Mouse (Mus musculus): ENCODE results near the gene Syn3. TPM values are rescaled to one million over a fixed set of nuclear protein-coding genes. Genes with fewer than 3 reads are reported as not detected.

Syn3 gene
- total RNA-seq, 2 experiments from 2014 or later, result 28.1 to 34.6 TPM

DNA sequence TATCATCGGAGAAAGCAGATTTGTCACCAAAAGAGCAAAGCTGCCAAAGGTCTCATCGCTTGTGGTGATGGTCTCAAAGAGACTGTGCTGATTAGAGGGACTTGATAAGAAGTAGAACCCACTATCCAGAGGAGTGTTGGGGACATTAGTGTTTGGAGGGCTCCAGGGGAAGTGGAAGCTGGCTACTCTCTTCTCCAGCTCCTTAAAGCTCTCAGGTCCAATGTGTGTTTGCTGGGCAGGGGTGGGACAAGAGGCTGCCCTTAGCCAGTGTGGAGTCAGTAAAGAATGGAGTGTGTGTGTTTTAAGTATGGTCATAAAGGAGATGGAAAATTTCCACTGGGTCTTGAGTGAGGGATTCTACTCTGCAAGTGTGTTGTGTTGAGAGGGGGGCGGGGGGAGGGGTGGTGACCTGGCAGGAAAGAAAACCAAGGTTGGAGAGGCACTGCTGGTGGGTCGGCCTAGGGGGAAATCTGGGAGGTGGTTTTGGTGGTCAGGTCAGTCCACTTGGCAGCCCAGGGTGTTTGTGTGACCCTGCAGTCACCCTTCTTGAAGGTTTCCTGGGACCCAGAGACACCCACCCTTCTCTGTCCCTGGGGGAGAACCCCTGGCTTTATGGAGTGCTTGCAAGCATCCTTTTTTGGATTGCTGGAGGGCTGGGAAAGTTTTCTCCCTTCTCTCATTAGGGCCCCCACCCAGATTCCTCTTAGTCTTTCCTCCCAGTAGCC is 196.9 kb downstream of the Syn3 start:
- intact Hi-C loops (cut with DNase I), result loop anchor here (5.0 kb wide), 1 partner anchor 41 kb away; no protein-coding TSS in a partner anchor
- DNase-seq (ENCODE audit: low spot score in 2 of 2), result no peak

DNA sequence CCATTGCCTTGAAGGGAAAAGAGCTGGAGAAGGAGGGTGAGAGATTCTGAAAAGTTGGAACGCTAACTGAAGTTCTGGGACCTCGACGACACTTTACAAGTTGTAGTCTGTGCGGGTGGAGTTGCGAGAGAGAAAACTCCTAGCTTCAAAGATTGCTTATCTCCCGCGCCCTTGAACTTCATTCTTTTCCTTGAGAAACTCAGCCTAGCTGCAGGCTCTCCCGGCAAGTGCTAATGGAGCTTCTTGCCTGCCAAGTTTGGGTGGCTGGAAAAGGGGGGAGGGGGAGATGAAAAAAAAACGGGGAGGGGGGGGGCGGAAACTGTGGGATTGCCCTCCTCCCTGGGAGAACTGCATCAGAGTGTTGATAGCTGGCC is 197.6 kb downstream of the Syn3 start:
- DNase-seq (ENCODE audit: low spot score in 2 of 2), result no peak
- intact Hi-C loops (cut with DNase I), result loop anchor here (5.0 kb wide), 1 partner anchor 41 kb away; no protein-coding TSS in a partner anchor

DNA sequence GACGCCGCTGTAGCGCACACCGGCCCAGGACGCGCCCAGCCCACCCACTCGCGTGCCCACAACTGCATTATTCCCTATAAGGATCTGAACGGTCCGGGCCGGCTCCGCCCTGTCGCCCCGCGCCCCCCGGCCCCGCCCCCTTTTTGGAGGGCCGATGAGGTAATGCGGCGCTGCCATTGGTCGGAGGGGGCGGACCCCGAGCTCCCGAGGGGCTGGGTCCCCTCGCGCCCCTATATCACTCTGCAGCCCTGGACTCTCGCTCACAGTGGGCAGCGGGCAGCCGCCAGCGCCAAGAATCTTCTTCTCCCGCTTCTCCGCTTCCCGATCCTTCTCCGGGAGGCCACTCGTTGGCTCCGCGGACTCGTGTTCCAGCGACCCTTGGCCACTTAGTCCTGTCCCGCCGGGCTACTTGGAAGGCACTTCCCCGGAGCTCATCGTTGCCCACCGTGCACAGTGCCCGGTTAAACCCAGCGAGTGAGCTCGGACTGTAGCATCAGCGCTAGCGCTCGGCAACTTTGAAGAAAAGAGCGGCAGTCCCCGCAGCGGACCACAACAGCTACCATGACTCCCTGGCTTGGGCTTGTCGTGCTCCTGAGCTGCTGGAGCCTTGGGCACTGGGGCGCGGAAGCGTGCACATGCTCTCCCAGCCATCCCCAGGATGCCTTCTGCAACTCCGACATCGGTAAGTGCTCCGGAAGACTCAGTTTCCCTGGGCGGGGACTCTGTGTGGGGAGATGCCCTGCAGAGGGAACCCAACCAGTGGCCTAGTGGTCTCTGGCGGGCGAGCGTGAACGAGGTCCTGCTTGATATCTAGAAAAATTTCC is 198.2 kb downstream of the Syn3 start, which contains the start of gene Timp3:
Gene Timp3, plus strand, starts transcription at position 80 of the 824 bp plus-strand sequence.
- peak; percentile 41 to 52 for DNase-seq (ENCODE audit: low spot score in 2 of 2)
- intact Hi-C loops (cut with DNase I), result loop anchor here (1.0 to 5.0 kb wide), 2 partner anchors 42 to 152 kb away; no protein-coding TSS in a partner anchor

DNA sequence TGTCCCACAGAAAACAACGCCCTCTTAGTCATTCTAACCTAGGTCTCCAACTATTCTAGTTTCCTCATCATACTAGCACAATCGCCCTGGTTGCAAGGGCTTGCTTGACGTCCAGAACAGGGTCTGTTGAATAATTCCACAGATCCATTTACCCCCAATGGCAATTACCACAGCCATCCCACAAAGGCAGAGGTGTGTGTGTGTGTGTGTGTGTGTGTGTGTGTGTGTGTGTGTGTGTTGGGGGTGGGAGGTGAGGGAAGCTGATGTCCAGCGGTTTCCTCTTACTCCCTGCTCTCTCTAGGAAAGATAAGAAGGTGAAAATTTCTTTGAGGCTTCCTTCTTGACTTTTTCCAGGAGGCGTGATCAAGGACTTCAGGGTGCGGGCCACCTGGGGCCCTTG is 198.9 kb downstream of the Syn3 start:
- no peak for DNase-seq (ENCODE audit: low spot score in 2 of 2)
- intact Hi-C loops (cut with DNase I), result loop anchor here (1.0 to 10.0 kb wide), 4 partner anchors 43 to 332 kb away; no protein-coding TSS in a partner anchor

DNA sequence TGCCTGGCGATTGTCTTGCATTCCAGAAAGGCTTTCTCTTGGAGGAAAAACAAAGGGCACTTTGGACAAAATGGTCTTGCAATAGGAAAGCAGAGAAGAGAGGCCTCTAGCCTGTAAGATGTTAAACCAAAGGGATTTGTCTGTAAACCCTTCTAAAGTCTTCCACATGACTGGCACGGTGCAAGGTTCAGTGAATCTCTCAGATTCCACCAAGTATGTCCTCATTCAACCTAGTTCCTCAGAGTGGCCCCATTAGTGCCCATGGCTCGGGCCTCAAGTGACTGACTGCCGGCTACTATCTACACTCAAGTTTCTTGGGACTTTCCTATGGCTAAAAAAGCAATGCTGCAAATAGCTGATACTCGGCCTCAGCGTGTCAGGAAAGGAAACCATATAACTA is 200.4 kb downstream of the Syn3 start:
- no peak for DNase-seq (ENCODE audit: low spot score in 2 of 2)
- intact Hi-C loops (cut with DNase I), result loop anchor here (5.0 to 10.0 kb wide), 2 partner anchors 114 to 331 kb away; no protein-coding TSS in a partner anchor

DNA sequence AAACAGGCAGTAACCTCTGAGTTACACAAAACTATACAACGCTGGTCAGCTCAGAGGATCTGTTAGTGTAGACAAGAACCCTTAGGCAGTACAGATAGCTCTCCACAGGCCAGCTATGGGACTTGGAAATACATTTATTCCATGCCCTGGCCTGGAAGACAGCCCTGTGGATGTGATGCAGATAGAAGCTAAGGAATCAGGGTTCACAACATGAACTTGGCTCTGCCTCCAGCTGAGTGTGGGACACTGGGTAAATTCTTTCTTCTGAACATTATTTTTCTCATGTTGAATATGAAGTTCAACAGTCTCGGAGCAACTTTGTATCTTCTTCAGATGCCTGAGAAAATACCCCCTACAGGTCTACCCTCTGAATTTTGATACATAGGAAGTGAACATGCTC is 201.4 kb downstream of the Syn3 start:
- no peak for DNase-seq (ENCODE audit: low spot score in 2 of 2)
- intact Hi-C loops (cut with DNase I), result loop anchor here (5.0 to 10.0 kb wide), 2 partner anchors 113 to 330 kb away; no protein-coding TSS in a partner anchor

DNA sequence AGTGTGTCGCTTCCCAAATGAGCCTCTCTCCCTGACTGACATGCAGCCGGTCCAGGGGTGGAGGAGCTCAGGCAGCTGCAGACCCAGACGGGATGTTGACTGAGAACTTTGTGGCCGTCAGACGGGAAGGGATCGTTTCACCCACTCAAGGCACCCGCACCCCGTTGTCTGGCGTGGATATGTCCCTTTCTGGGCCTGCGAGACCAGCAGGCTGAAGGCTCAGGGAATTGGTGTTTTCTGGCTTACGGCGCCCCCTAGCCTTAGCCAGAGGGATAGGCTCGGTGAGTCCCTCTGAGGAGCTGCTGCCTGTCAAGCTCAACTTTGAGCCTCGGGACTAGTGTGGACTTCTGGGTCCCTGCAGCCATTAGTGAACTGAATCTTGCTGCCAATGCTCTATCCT is 202.6 kb downstream of the Syn3 start:
- DNase-seq (ENCODE audit: low spot score in 2 of 2), result peak; percentile 75 to 80
- intact Hi-C loops (cut with DNase I), result loop anchor here (1.0 to 10.0 kb wide), 3 partner anchors 111 to 329 kb away; no protein-coding TSS in a partner anchor

DNA sequence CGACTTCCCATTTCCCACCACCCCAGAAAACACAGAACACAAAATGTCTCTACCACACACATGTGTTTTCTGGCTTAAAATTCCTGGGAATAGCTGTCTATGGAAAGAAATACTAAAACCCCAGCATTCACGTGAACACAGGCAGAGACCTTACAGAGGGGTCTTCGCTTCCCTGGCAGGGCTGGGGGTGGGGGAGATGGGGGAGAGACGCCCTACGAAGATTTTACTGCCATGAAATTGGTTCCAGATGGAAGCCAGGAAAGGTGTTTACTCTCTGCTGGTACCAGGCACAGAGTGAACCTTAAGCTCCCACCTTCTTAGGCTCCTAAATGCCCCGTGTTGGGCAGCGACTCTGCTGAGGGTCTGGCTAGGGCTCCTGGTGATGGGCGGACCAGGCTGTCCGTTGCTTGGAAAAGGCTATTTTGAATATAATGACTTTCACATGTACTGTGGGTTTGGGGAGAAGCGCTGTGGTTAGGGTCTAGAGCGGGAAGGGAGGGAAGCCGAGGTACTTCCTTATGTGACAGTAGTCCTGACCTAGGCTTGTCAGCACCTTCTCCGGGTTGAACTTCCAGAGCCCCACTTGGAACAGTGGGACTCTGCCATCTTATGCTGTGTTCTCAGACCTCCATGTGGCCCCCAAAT is 203.1 kb downstream of the Syn3 start:
- no peak for DNase-seq (ENCODE audit: low spot score in 2 of 2)
- intact Hi-C loops (cut with DNase I), result loop anchor here (1.0 to 10.0 kb wide), 3 partner anchors 111 to 328 kb away; no protein-coding TSS in a partner anchor

DNA sequence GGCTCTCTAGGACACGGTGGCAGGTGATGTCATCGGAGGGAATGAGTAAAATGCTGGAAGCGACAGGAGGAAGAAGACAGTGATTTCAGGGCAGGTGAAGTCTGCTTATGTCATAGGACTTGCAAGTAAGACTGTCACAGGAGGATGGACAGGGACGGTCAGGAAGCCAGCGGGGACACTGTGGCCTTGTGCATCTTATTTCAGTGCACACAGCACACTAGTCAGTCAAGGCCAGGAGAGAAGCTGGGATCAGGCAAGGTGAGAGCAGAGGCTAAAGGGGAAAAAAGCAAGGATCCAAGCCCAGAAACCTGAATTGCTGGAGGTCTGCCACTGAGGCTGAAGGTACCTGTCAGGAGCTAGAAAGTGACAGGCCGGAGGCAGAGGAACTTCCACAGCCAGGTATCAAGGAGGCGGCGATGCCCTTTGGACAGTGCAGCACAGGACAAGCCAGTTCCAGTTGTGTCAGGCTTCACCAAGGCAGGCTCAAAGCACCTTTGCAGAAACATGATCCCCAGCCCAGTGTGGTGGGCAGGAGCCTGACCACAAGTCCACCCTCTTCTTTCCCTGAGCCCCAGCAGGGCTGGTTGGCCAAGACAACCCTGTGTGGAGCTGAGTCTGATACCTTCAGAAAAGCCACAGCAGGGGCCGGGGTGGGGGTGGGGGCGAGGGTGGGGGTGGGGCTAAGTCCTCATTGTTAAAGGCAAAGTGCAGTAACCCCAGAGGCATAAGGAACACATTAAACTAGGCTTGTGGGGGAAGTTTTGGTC is 203.9 kb downstream of the Syn3 start:
- intact Hi-C loops (cut with DNase I), result loop anchor here (5.0 to 10.0 kb wide), 2 partner anchors 110 to 327 kb away; no protein-coding TSS in a partner anchor
- DNase-seq (ENCODE audit: low spot score in 2 of 2), result no peak

DNA sequence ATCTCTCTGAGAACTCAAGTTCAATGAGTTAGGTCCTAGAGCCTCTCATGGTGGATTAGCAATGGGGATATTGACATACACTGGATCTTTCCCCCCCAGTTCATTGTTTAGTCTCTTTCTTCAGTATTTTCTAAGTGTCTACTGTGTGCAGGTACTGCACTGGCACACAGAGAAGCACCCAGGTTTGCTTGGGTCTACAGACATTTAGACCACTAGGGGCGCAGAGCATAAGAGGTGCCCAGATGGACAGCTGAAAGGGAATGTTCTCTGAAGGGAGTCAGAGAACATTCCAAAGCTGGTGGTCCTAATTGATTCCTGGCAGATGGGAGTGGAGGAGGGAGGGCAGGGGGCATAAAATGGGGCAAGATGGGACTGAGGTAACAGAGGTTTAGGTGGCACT is 204.8 kb downstream of the Syn3 start:
- DNase-seq (ENCODE audit: low spot score in 2 of 2), result no peak
- intact Hi-C loops (cut with DNase I), result loop anchor here (10.0 kb wide), 1 partner anchor 109 kb away; no protein-coding TSS in a partner anchor

DNA sequence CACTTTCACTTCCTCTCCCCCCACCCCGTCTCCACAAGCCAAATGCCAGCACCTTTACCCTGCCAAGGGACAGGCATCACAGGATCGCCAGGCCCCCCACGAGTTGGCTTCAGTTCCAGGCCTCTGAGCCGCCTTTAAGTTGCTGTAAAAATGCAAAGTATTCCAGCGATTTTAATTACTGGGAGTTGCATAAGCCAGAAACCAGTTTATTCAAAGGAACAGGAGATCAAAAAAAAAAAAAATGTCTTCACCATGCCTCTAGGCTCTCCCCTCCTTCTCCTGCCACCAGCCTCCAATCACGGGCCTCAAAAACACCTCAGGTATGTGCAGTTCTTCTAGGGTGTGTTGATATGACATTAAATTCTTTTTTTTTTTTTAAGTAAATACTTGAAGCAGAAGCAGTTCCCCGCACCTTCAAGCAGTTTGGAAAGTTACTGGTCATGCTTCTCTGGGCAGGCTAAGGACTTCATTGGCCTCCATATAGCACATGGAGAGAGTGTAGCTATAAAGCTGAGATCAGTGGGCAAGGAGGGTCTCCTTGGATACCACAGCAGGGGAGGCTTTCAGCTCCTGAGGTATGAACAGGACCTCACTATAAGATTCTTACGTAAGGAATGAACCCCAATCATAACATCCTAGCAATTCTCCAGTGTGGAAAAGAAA is 208.5 kb downstream of the Syn3 start:
- DNase-seq (ENCODE audit: low spot score in 2 of 2), result no peak
- intact Hi-C loops (cut with DNase I), result loop anchor here (10.0 kb wide), 1 partner anchor 105 kb away; no protein-coding TSS in a partner anchor

DNA sequence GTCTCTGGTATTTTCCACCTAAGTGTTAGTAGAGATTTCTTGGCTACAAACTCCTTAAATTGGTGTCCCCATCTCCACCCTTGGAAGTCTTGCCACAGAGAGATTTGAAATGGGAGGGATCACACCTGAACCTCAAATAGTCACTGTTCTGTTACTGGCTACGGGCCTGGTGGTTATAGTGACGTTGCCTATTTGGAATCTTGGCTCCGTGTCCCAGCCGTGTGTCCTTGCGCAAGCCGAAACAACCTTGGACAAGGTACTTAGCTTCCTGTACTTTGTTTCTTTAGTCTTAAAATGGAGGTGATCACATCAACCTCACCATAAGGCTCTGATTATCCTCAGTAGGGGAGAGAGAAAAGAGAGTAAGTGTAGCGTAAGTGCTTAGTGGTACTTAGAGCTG is 212.2 kb downstream of the Syn3 start:
- no peak for DNase-seq (ENCODE audit: low spot score in 2 of 2)
- intact Hi-C loops (cut with DNase I), result no loop called here

DNA sequence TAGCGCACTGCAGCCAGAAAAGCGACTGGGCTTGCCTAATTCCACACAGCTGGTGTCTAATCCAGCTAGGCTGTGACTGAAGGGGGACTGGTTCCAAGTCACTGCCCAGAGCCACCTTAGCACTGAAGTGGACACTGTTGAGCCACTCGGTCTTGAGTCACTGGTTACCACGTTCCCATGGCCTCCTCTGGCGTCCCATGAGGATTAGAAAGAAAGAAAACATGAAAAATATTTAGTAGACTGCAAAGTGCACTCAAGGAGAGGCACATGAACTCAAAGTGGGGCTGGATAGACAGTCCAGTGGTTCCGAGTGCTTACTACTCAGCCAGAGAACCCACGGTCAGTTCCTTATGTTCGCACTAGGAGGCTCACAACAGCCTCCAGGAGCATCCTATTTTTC is 217.5 kb downstream of the Syn3 start:
- no peak for DNase-seq (ENCODE audit: low spot score in 2 of 2)
- intact Hi-C loops (cut with DNase I), result no loop called here

DNA sequence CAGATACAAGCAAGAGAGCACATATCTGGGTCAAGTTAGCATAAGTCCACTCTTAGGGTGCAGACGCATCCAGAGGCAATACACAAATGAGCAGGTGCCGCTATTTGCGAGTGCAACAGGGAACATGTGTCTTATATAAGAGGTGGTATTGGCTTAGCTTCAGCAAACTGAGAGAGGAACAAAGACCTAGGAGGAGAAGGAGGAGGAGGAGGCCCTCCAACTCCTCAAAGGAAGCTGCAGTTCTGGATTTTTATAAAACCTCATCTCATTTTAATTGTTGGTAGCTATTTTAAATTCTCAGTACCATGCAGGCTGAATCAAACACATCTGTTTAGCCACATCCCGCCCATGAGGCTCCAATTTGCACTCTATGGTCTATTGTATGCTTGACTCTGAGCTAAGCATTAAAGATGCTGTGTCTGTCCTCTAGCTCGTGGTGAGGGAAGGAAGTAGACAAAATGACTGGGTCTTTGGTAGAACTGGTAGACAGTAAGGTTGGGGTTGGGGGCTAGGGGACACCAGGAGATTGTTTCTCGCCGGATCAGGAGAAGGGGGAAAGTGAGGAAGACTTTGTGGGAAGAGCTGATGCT is 219.0 kb downstream of the Syn3 start:
- no peak for DNase-seq (ENCODE audit: low spot score in 2 of 2)
- intact Hi-C loops (cut with DNase I), result no loop called here

DNA sequence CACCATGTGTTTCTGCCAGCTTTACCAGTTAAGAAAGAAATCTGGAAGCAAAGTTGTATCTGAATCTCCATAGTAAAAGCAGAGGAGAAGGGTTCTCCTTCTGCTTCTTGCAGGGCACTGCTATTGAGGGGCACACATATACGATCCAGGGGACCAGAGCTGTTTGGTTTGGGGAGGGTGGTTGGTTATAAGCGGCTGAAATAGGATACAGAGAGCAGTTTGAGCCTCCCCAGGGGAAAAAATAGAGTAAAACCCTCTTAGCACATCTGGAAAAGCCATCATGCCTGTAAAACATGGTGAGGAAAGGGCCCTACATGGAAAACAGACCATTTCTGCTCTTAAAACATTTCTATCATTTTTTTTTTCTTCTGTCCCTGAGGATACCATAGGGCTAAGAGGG is 220.2 kb downstream of the Syn3 start:
- no peak for DNase-seq (ENCODE audit: low spot score in 2 of 2)
- intact Hi-C loops (cut with DNase I), result no loop called here

DNA sequence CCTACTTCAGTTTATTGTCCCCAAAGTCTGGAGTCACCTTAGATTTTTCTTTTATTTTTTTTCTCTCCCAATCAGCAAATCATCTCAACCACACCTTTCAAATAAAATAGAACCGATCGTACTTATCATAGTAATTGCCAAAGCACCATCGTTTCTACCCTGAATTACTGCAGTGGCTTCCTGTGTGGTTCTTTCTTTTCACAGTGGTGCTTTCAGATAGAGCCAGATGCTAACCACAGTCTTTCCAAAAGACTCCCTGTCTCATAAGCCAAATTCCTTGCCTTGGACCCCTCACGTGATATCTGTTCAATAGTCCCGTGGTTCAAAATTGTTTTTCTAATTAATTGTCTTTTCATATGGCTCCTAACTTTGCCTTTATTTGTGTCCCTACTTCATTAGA is 221.4 kb downstream of the Syn3 start:
- no peak for DNase-seq (ENCODE audit: low spot score in 2 of 2)

DNA sequence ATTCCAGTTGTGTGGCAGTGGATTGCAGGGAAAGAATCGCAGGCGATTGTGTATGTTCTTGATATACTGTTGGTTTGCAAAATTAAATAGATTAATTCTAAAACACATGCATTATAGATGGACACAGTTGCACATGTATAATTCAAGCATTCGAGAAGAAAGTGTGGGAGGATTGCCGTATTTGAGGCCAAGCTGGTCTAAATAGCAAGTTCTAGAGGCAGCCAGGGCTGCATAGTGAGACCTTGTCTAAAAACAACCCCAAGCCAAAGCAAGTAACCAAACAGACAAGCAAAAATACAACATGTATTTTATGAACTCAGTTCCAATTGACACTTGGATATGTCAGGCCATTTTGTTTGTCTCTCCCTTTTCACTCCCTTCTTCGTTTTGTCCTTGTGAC is 223.1 kb downstream of the Syn3 start:
- intact Hi-C loops (cut with DNase I), result no loop called here

More for the DNA sequence above, 221.4 kb downstream of the Syn3 start:
- intact Hi-C loops (cut with DNase I), result no loop called here

More for the DNA sequence above, 223.1 kb downstream of the Syn3 start:
- DNase-seq (ENCODE audit: low spot score in 2 of 2), result no peak

Data from left cerebral cortex, postnatal 36 days (tissue).